Mouse (Mus musculus) cerebellum, adult 9-10 months (tissue): ENCODE results near the gene 1700016H13Rik.

Source experiments
- DNase-seq: peaks from one replicate; pipeline ENCODE4 v3.0.0; 2022

The 1700016H13Rik gene

DNA sequence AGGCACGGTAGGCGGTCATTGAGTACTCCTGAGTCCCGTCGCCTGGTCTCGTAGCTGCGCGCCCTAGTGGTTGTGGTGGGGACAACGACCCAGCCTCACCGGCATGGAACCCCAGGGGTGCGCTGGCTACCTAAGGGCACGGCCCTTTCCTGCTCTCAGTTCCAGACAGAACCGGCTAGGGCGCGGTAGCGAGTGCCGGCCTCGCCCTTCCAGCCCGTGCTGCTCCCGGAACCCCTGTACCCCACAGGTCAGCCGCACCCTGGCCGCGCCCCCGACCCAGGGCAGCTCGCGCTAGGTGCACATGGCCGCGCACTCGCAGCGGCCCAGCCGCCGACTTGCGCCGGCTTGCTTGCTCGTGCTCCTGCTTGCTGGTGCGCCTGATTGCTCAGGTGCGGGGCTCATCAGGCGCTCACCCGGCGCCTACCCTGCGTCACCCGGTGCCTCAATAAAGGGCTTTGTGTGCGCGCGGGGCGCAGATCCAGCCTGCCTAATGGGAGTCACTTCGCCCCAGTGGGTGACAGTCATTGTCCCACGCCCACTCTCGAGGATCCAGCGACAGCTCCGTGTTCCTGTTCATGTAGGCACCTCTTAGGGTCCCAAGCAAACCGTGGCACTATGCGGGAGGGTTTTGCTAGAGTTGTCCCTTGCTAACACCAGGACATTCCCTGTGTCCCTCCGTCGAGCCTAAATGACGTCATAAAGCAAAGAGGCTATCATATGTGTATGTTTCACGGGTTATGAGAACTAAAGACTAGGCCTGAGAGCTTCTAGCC is at the start of gene 1700016H13Rik:
Gene 1700016H13Rik, minus strand, starts transcription at position 665 of the 773 bp plus-strand sequence.
- DNase-seq, result no peak

DNA sequence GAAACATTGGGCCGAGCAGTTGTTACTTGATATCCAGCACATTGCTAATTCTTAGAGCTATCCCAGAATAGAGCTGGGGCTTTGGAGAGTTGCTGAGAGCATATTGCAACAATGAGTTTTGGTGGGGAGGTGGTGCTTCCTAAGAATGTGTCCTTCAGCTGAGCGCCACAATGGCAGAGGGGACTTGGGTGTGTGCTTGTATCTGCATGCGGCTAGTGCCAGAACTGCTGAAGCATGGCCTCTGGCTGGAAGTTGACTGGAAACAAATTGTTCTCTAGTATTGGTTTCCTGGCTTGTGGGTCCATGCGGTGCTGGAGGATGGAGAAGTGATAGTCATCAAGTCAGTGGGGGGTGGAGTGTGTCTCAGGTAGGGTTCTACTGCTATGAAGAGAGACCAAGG is 49.5 kb upstream of the 1700016H13Rik start:
- no peak for DNase-seq

DNA sequence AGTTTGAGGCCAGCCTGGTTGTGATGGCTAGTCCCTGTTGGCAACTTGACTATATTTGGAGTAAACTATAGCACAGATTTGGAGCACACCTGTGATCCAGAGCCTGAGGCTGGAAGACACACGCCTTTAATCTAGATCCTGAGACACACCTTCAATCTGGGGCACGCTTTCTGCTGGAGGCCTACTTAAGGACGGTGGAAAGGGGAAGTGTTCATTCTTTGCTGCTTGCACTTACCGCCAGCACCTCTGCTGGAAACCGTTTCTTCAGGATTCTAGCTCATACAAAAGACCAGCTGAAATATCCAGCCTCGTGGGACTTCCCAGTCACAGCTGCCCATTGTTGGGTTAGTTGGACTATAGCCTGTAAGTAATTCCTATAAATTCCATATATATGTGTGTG is 46.7 kb upstream of the 1700016H13Rik start:
- no peak for DNase-seq

DNA sequence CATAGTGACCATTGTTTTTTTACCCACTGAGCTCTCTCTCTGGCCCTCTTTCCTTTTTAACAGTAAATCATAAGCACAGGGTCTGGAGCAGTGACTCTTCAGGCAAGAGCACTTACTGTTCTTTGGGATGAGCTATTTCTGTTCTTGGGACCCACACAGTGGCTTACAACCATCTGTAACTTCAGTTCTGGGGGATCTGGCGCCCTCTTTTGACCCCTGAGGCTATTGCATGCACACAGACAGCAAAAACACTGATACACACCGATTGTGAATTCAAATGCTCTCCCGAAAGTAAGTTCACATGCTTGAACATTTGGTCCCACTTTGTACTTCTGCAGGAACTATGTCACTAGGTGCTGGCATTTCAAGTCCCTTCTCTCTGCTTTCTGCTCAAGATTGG is 45.7 kb upstream of the 1700016H13Rik start:
- DNase-seq, result no peak

DNA sequence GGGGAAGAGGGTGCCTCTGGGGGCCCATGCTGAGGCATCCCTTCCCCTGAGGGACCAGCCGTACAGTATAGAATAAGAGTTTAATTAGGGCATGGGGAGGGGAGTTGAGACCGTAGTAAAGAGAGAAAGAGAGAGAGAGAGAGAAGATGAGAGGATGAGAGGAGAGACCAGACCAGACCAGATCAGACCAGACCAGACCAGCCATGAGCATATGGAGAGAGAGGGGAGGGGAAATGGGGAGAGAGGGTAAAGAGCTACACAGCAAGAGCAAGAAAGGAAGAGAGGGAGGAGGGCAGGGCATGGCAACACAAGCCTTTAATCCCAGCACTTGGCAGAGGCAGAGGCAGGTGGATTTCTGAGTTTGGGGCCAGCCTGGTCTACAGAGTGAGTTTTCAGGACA is 44.9 kb upstream of the 1700016H13Rik start:
- no peak for DNase-seq

DNA sequence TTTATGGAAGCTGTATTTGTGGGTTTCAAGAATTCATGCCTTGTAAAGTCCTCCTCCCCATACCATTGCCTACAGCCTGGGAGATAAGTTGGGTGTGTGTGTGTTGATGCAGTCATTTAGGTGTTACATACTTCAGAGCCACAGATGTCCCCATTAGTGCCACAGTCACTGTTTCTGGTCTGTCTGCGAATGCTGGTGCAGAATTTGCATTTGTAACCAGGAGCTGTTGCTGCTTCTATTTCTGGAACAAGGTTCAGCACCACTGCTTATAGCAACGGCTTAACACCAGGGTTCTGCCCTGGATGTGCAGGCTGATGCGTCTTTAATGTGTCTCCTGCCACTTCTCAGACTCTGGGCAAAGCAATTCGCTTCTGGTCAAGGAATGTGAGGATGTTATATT is 43.7 kb upstream of the 1700016H13Rik start:
- no peak for DNase-seq

DNA sequence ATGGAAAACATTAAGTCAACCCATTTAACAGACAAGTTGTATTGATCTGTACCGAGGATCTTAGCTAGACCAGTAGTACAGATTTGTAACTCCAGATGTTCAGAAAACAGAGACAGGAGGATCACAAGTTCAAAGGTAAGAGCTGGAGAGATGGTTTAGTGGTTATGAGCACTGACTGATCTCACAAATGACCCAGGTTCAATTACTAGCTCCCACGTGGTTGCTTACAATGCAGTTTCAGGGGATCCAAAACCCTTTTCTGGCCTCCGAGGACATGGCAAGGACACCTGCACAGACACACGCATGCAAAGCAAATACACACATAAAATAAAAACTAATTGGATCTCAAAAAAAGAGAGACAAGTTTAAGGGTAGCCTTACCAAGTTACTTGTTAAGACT is 42.8 kb upstream of the 1700016H13Rik start:
- no peak for DNase-seq

DNA sequence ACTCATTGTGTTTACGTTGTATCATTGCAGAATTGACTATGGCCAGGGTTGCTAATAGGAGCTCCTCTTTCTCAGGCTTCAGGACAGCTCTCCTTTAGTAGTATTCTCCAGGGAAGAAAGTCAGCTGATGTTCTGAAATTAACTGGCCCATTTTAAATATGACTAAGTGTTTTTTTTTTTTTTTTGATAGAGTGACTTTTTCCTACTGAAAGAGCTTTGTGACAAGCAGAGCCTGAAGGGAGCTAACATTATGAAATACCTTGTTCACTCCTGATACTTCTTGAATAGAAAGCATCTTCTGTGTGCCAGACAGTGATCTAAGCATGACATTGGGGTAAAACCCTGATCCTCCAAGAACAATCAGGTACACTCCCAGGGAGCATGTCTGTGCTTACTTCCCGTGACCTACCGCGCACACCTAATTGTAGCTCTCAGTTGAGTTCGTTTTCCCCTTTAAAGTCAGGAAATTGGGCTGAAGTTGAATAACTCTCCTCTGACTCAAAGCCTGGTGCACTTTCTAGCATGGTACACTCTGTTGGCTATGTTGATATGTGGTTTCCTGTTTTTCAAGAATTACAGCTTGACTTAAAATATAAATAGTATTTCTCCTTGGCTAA is 42.2 kb upstream of the 1700016H13Rik start:
- no peak for DNase-seq

DNA sequence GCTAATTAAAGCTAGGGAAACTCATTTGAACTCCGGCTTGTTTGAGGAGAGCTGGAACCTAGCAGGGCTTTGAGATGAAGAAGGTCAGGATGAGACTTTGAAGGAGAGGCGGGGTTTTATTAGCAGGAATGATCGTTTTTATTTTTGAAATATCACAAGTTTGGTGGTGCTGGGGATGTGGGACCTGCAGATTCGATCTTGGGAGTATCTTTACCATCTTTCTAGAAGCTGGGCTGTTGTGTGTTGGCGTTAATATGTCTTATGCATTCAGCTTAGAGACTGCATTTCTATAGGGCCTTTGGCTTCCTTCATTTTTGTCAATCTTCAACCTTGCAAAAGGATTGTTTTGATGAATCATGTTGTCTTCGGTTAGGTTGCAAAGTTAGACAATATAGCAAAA is 38.3 kb upstream of the 1700016H13Rik start:
- no peak for DNase-seq

DNA sequence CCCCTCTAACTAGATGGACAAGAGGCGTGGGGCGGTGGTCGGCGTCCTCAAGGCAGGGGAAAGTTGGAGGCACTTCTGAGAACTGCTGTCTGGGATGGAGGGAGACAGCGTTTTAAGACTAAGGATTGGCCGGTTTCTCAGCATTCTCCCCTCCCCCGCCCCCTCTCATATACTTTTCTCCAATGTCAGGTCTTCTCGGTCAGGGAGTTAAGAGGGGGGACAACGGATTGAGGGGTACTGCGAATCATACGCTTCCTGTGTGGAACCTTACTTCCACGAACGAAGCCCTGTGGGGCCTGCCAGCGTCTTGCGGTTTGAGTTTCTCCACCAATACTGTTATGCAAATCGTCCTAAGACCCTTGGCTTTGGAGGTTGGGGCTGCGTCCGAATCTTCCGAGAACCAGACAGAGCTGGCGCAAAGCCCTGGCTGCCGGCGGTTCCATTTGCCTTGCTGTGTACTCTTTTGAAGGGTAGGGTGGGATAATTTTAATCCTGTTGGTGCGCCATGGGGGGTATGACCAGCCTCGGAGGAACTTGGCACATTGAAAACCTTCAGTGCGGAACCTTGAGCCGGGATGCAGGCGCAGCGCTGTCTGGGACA is 37.3 kb upstream of the 1700016H13Rik start:
- no peak for DNase-seq

DNA sequence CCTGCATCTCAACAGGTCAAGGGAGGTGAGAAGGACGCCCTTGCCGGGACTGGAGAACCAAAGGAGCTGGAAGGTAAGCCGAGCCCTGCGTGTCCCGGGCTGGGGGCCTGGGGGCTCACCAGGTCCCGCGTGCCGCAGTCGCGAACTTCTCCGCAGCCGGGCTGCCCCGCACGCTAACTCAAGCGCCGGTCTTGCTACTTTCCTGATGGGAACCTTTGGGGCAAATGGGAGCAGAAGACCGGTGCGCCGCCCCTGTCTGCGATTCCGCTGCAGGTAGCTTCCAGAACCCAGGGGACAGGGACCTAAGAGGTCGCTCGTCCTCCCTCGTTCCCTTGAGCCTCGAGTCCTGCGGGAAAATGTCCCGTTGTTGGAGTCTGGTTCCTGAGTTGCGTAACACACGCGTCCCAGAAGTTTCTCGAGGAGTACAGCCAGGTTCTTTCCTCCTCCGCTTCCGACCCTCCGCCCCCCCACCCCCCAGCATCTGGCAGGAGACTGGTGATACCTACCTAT is 36.8 kb upstream of the 1700016H13Rik start:
- DNase-seq, result no peak

DNA sequence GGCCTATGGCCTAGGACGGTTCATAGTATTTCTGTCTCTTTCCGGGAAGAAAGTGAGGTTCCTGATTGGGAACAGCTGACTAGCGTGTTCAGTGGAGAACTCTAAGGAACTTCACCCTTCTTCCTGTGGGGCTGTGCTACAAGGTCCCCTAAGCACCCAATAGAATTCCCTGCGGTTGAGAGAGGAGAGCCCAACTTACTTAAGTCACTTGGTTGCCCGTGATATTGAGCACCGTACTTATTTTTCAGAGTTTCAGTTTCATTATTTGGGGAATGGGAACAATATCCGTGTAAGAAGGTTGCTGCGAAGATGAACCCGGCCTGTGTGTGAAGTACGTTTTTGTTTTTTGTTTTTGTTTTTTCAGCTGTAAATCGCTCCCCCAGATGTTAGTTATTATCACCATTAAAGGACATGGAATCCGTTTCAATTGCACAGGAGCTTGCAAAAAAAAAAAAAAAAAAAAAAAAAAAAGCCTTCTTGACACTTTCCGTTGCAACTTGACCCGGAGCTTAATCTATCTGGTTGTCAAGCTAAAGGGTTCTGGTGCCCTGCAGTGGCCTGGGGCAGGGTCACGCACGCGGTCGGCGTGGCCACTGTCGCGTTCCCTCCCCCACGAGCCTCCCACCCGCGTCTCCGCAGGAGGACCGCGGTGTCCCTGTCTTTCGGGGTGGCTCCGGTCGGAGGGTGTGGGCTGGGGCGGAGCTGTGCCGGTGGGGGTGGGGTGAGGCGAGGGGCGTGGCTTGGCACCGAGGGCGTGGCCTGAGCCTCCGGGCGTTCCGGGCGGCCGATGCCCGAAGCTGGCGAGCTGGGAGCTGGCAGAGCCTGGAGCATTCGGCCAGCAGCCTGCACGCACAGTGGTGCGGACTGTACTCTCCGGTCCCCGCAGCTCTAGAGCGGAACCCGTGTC is 36.1 kb upstream of the 1700016H13Rik start, which contains the start of gene Aff1:
Gene Aff1, plus strand, starts transcription at position 751 of the 907 bp plus-strand sequence.
- DNase-seq, result peak; percentile 27

DNA sequence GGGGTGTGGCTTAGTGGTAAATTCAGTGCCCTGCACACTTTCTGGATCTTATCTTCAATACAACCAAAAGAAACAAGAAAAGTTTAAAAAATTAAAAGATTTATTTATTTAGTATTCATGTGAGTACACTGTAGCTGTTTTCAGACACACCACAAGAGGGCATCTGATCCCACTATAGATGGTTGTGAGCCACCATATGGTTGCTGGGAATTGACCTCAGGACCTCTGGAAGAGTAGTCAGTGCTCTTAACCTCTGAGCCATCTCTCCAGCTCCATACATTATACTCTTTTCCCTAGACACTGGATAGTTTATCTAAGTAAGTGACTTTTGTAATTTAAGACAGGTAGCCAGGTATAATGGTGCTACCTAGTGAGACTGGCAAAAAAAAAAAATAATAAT is 35.4 kb upstream of the 1700016H13Rik start:
- DNase-seq, result no peak

DNA sequence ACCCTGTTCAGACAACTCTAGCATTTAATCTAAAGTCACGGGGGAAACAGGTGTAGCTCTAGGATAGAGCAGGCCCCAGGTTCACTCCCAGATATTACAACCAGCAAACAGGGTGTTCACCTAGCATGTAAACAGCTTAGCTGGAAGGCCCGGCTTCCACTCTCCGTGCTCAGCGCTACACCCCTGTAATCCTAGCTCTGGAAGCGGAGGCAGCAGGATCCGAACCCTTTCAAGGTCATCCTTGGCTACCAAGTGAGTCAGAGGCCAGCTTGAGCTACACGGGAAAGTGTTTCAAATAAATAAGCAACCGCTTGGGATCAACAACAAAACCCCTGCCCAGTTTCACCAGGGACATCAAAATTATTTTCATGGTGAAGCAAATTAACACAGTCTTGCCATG is 34.4 kb upstream of the 1700016H13Rik start:
- no peak for DNase-seq

DNA sequence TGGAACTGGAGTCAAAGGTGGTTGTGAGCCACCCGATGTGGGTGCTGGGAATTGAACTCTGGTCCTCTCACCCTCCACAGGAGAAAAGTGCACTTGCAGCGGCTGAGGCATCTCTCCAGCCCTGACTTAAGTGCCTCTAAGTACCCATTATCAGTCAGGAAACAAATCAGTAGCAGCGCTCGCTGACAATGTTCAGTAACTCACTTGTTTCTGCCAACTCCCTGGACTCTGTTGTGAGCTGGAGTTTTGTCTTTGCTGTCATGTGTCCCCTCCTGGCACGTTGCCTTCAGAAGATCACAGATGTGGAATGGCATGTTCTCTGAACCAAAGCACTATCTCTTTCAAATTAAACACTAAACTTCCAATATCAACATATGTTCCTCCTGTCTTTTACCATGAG is 33.8 kb upstream of the 1700016H13Rik start:
- no peak for DNase-seq

DNA sequence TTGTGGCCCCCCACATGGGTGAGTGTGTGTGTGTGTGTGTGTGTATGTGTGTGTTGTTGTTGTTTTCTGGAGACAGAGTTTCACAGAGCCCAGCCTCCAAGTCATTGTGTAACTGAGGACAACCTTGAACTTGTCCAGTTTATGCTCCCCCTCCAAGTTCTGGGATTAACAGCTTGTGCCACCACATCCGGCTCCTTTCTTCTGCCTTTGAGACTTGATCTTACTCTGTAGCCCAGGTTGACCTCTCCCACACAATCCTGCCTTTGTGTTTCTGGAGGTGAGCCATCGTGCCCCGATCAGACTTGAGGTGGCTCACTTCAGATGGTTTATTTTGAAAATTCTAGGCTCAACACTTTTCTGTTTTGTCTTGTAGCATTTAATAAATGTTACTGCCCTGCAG is 26.0 kb upstream of the 1700016H13Rik start:
- DNase-seq, result no peak

DNA sequence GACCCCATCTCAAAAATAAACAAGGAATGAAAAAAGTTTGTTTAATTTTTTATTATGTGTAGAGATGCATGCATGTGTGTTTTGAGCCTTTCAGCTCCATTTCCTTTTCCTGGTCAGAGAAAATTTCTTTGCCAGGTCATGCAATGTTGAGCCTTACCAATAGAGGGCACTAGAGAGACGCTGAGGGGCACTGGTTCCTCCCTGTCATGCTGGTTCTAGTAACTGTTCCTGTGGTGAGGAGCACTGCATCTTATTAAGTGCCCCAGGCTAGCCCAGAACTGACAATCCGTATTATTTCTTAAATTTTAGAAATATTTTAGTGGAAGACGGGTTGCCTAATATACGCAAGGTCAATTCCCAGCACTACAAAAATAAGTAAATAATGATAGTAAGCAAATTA is 24.6 kb upstream of the 1700016H13Rik start:
- DNase-seq, result peak; percentile 81

DNA sequence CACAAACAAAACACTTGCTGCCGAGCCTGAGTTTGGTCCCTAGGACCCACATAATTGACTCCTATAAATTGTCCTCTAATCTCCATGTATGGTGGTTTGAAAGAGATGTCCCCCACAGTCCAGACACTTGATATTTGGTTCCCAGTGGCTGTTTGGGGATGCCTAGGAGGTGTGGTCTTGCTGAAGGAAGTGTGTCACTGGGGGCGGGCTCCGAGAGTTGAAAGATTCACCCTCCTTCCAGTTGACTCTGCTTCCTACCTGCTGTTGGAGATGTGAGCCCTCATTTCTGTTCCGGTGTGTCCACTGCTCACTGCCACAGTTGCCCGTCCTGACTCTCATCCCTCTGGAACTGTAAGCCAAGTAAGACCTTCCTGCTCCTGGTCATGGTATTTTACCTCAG is 23.2 kb upstream of the 1700016H13Rik start:
- DNase-seq, result no peak

DNA sequence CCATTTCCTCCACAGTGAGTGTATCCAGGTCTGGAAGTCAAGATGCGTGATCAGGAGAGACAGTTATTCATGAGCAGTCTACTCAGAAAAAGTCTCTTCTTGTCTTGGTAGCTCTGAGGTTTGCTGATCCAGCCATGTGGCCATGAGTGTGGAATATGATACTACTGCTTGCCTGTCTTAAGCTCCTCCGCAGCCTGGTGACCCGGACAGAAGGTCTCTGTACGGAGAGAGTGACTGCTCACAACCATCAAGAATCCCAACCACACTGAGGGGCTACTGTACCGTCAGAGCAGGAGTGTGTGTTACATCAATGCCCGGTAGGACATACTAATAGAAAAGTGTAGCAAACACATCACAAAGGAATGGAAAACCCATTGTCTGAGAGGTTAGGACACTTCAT is 22.1 kb upstream of the 1700016H13Rik start:
- DNase-seq, result no peak

DNA sequence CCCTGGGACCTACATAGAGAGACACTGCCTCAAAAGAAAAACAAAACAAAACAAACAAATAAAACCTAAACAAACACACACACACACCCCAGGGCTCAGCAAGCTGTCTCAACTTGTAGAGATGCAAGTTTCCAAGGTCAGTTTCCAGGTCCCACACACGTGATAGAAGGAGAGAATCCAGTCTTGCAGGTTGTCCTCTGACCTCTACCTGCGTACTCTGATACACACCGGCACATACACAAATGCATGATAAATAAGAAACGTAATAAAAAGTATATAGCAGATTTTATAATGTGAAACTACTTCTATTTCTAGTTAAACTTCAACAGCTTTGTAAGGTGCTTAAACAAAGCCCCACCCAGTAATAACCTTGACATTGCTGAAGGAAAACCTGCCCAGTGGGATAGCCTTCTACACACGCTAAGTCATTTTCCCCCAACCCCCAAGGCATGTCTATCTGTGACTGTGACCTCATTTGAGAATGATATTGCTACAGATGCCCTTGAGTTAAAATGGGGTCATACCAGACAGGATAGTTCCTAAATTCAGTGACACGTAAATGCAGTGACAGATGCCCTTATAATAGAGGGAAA is 20.6 kb upstream of the 1700016H13Rik start:
- DNase-seq, result no peak

DNA sequence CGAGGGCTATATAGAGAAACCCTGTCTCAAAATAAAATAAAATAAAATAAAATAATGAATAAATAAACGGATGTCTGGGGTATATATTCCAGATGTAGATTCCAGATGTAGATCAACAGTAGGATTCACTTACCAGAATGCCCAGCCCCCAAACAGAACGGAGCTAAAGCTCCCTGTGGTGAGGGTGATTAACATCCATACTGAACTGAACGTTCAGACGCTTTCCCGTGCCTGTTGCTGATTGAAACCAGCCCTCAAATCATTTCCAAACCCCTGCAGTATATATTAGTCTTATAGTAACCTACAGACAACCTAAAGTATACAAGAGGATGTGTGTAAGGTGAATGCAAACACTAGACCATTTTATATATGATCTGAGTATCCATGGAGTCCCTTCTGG is 18.7 kb upstream of the 1700016H13Rik start:
- DNase-seq, result no peak

DNA sequence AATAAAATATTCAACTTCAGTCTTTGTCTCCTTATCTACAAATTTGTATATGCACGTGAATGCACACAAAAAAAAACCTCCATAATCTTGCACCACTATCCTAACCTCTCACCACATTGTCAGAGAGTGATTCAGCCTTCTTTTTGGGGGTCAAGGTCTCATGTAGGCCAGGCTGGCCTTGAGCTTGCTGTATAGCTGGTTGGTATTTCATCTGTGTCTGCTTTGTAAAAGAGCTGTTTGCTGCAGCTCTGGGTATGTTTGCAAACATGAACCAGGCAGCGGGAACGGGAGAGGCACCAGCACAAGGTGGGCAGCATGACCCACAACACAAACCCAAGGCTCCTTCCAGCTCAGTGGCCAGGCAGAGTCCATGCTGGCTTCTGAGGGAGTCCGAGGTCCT is 17.8 kb upstream of the 1700016H13Rik start:
- no peak for DNase-seq

DNA sequence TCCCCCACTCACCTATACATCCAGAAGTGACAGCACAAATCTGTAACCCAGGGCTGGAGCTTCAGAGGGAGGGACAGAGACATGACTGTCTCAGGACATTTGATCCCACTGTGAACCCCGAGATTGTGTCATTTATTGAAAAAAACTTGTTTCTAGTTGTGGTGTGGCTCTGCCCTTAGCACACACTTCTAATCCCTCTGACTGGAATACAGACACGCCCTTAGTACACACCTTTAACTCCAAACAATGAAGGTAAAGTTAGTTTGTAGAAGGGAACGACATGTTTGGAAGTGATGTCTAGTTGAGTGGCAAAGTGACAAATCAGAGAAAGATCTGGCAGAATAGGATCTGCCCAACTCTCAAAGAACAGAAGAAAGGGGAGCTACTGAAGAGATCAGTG is 16.0 kb upstream of the 1700016H13Rik start:
- DNase-seq, result no peak
